Mouse (Mus musculus) midbrain, embryonic 12.5 days (tissue): ENCODE measurements around the gene Gabbr2. TPM values are rescaled to one million over a fixed set of nuclear protein-coding genes. Genes with fewer than 3 reads are reported as not detected.

ENCODE experiments used
- ATAC-seq: fragments of 200-750 bp; cut with Nextera tagmentation; 2 replicates; pipeline ENCODE4 v1.8.0; 2017; ENCODE audit warnings: low read depth, moderate TSS enrichment, moderate library complexity; ENCODE audit not compliant: low FRiP score
- H3K27ac ChIP-seq: fragments of 300-500 bp; sonication (generic); replicated peaks from 2 replicates; pipeline ENCODE4 v1.5.1; 2016; ENCODE audit warnings: mild to moderate bottlenecking
- H3K27me3 ChIP-seq: fragments of 300-500 bp; sonication (generic); 2 replicates; pipeline ENCODE4 v1.6.1; 2016; ENCODE audit warnings: mild to moderate bottlenecking
- H3K36me3 ChIP-seq: fragments of 300-500 bp; sonication (generic); 2 replicates; pipeline ENCODE4 v1.6.1; 2016
- H3K4me1 ChIP-seq: fragments of 300-500 bp; sonication (generic); 2 replicates; pipeline ENCODE4 v1.6.1; 2016
- H3K4me2 ChIP-seq: fragments of 300-500 bp; sonication (generic); replicated peaks from 2 replicates; pipeline ENCODE4 v1.6.1; 2016; ENCODE audit warnings: mild to moderate bottlenecking, moderate library complexity
- H3K4me3 ChIP-seq: fragments of 300-500 bp; sonication (generic); 2 replicates; pipeline ENCODE4 v1.5.1; 2016; ENCODE audit warnings: mild to moderate bottlenecking
- H3K9ac ChIP-seq: fragments of 300-500 bp; sonication (generic); replicated peaks from 2 replicates; pipeline ENCODE4 v1.6.1; 2016; ENCODE audit warnings: mild to moderate bottlenecking, moderate library complexity
- H3K9me3 ChIP-seq: fragments of 300-500 bp; sonication (generic); 2 replicates; pipeline ENCODE4 v1.6.1; 2016; ENCODE audit warnings: mild to moderate bottlenecking
- WGBS: fragments of 180-500 bp; shearing (Covaris S2); methylation state at CpG from one replicate; pipeline ENCODE4 v1.1.7; 2016; 5-methylcytosine and 5-hydroxymethylcytosine counted together
- polyA plus RNA-seq: library from polyadenylated mRNA; unstranded; fragments of >200 nt; fragmentation: Nextera tagmentation; extraction: Ambion mirVana; gene quantifications from 2 replicates; pipeline ENCODE4 v1.2.1, GENCODE M21; 2016

Gene Gabbr2
- polyA plus RNA-seq, 1 experiment from 2014 or later: 0.69 TPM

- no peak overlapping the region for H3K9ac ChIP-seq
- ATAC-seq: no peak
- no peak overlapping the region for H3K4me2 ChIP-seq
- H3K4me1 ChIP-seq: peaks cover 23% of the 10 kb centered on the region
- H3K4me3 ChIP-seq: no peak overlapping the region
- 16% methylated on average over 5 of the region's 5 CpGs for WGBS
- H3K36me3 ChIP-seq: no peaks in the 10 kb centered on the region
- no peaks in the 10 kb centered on the region for H3K9me3 ChIP-seq
- H3K27me3 ChIP-seq: peaks cover 16% of the 10 kb centered on the region; the same call in 1 of the 2 replicates
- H3K27ac ChIP-seq: no peak overlapping the region
Measured at GRCm38 (mm10) chr4:46717156-46717555, 274.5 kb downstream of the Gabbr2 start.

- no peak; the same call in 1 of the 2 replicates for ATAC-seq
- Histone ChIP-seq H3K4me3 (no peak overlapping the region), H3K9ac (no peak overlapping the region), H3K9me3 (no peaks in the 10 kb centered on the region), H3K4me1 (peaks cover 23% of the 10 kb centered on the region), H3K4me2 (peak overlapping the region; percentile 27; the same call in 1 of the 2 replicates), H3K27ac (no peak overlapping the region), H3K36me3 (no peaks in the 10 kb centered on the region), H3K27me3 (peaks cover 16% of the 10 kb centered on the region; the same call in 1 of the 2 replicates)
- 0% methylated on average over 1 of the region's 1 CpGs for WGBS
Measured at GRCm38 (mm10) chr4:46716361-46716760, 275.3 kb downstream of the Gabbr2 start.

- Histone ChIP-seq H3K4me3 (no peak overlapping the region), H3K9me3 (no peaks in the 10 kb centered on the region), H3K36me3 (no peaks in the 10 kb centered on the region), H3K9ac (no peak overlapping the region), H3K27ac (no peak overlapping the region), H3K27me3 (no peaks in the 10 kb centered on the region), H3K4me2 (no peak overlapping the region), H3K4me1 (no peaks in the 10 kb centered on the region)
- ATAC-seq: no peak
- 65% methylated on average over 4 of the region's 4 CpGs for WGBS
Measured at GRCm38 (mm10) chr4:46710523-46710922, 281.1 kb downstream of the Gabbr2 start.

- Histone ChIP-seq H3K4me2 (no peak overlapping the region), H3K9me3 (no peaks in the 10 kb centered on the region), H3K4me3 (no peak overlapping the region), H3K9ac (no peak overlapping the region), H3K4me1 (no peaks in the 10 kb centered on the region), H3K27me3 (no peaks in the 10 kb centered on the region), H3K27ac (no peak overlapping the region), H3K36me3 (no peaks in the 10 kb centered on the region)
- ATAC-seq: no peak
- 61% methylated on average over 6 of the region's 6 CpGs for WGBS
Measured at GRCm38 (mm10) chr4:46710018-46710417, 281.7 kb downstream of the Gabbr2 start.

GRCm38 (mm10) chr4:46709492-46709891, 282.2 kb downstream of the Gabbr2 start:
- H3K27ac ChIP-seq: no peak overlapping the region
- no peak overlapping the region for H3K4me3 ChIP-seq
- no peak for ATAC-seq
- no peaks in the 10 kb centered on the region for H3K27me3 ChIP-seq
- H3K9ac ChIP-seq: no peak overlapping the region
- no peaks in the 10 kb centered on the region for H3K4me1 ChIP-seq
- no peaks in the 10 kb centered on the region for H3K36me3 ChIP-seq
- WGBS: 82% methylated on average over 7 of the region's 7 CpGs
- H3K9me3 ChIP-seq: no peaks in the 10 kb centered on the region
- no peak overlapping the region for H3K4me2 ChIP-seq

- H3K4me1 ChIP-seq: no peaks in the 10 kb centered on the region
- no peak overlapping the region for H3K4me3 ChIP-seq
- H3K4me2 ChIP-seq: no peak overlapping the region
- WGBS: 87% methylated on average over 12 of the region's 12 CpGs
- no peak overlapping the region for H3K9ac ChIP-seq
- ATAC-seq: no peak
- H3K36me3 ChIP-seq: no peaks in the 10 kb centered on the region
- no peak overlapping the region for H3K27ac ChIP-seq
- H3K27me3 ChIP-seq: no peaks in the 10 kb centered on the region
- H3K9me3 ChIP-seq: no peaks in the 10 kb centered on the region
Measured at GRCm38 (mm10) chr4:46705739-46706138, 285.9 kb downstream of the Gabbr2 start.

- Histone ChIP-seq H3K4me3 (no peak overlapping the region), H3K27ac (no peak overlapping the region), H3K36me3 (no peaks in the 10 kb centered on the region), H3K9me3 (no peaks in the 10 kb centered on the region), H3K9ac (no peak overlapping the region), H3K4me2 (no peak overlapping the region), H3K27me3 (no peaks in the 10 kb centered on the region), H3K4me1 (peaks cover 4% of the 10 kb centered on the region; the same call in 1 of the 2 replicates)
- ATAC-seq: no peak
- WGBS: 93% methylated on average over 10 of the region's 10 CpGs
Measured at GRCm38 (mm10) chr4:46703146-46703545, 288.5 kb downstream of the Gabbr2 start.

- Histone ChIP-seq H3K4me1 (peaks cover 4% of the 10 kb centered on the region; the same call in 1 of the 2 replicates), H3K4me3 (no peak overlapping the region), H3K36me3 (no peaks in the 10 kb centered on the region), H3K4me2 (no peak overlapping the region), H3K9ac (no peak overlapping the region), H3K9me3 (no peaks in the 10 kb centered on the region), H3K27me3 (no peaks in the 10 kb centered on the region), H3K27ac (no peak overlapping the region; the same call in 1 of the 2 replicates)
- no peak for ATAC-seq
- 72% methylated on average over 10 of the region's 10 CpGs for WGBS
Measured at GRCm38 (mm10) chr4:46700223-46700651, 291.4 kb downstream of the Gabbr2 start.

GRCm38 (mm10) chr4:46696467-46696866, 295.2 kb downstream of the Gabbr2 start:
- Histone ChIP-seq H3K36me3 (no peaks in the 10 kb centered on the region), H3K27me3 (no peaks in the 10 kb centered on the region), H3K4me1 (peaks cover 4% of the 10 kb centered on the region; the same call in 1 of the 2 replicates), H3K9ac (no peak overlapping the region), H3K4me2 (no peak overlapping the region), H3K9me3 (no peaks in the 10 kb centered on the region), H3K27ac (no peak overlapping the region), H3K4me3 (no peak overlapping the region)
- 65% methylated on average over 6 of the region's 6 CpGs for WGBS
- ATAC-seq: no peak

- H3K4me3 ChIP-seq: no peak overlapping the region
- H3K9ac ChIP-seq: no peak overlapping the region
- 83% methylated on average over 8 of the region's 8 CpGs for WGBS
- H3K9me3 ChIP-seq: no peaks in the 10 kb centered on the region
- no peak for ATAC-seq
- H3K4me2 ChIP-seq: no peak overlapping the region
- H3K27ac ChIP-seq: no peak overlapping the region
- H3K27me3 ChIP-seq: no peaks in the 10 kb centered on the region
- no peaks in the 10 kb centered on the region for H3K36me3 ChIP-seq
- no peaks in the 10 kb centered on the region for H3K4me1 ChIP-seq
Measured at GRCm38 (mm10) chr4:46690565-46690964, 301.1 kb downstream of the Gabbr2 start.

GRCm38 (mm10) chr4:46690023-46690420, 301.7 kb downstream of the Gabbr2 start:
- 81% methylated on average over 8 of the region's 8 CpGs for WGBS
- no peak for ATAC-seq
- no peaks in the 10 kb centered on the region for H3K4me1 ChIP-seq
- H3K9me3 ChIP-seq: no peaks in the 10 kb centered on the region
- no peak overlapping the region for H3K4me2 ChIP-seq
- no peak overlapping the region for H3K4me3 ChIP-seq
- H3K36me3 ChIP-seq: no peaks in the 10 kb centered on the region
- no peak overlapping the region for H3K9ac ChIP-seq
- no peak overlapping the region for H3K27ac ChIP-seq
- H3K27me3 ChIP-seq: no peaks in the 10 kb centered on the region

- Histone ChIP-seq H3K9me3 (no peaks in the 10 kb centered on the region), H3K36me3 (no peaks in the 10 kb centered on the region), H3K27me3 (no peaks in the 10 kb centered on the region), H3K4me2 (no peak overlapping the region), H3K4me1 (no peaks in the 10 kb centered on the region), H3K9ac (no peak overlapping the region), H3K4me3 (no peak overlapping the region), H3K27ac (no peak overlapping the region)
- 44% methylated on average over 15 of the region's 15 CpGs for WGBS
- ATAC-seq: peak; percentile 49; the same call in 1 of the 2 replicates
Measured at GRCm38 (mm10) chr4:46689397-46690022, 302.2 kb downstream of the Gabbr2 start.
